Mouse (Mus musculus): ENCODE measurements at regions not wholly inside any gene's neighbourhood (a gene's known extent, or its start where the extent isn't known, plus 50 kb on each side); places are given as distances from the start of the nearest gene placed in this dataset.

- DNase-seq (ENCODE audit: low read depth), result no peak
Observed at GRCm38 (mm10) chr1:76491187-76491586, 945.1 kb downstream of the Slc4a3 start.

DNA sequence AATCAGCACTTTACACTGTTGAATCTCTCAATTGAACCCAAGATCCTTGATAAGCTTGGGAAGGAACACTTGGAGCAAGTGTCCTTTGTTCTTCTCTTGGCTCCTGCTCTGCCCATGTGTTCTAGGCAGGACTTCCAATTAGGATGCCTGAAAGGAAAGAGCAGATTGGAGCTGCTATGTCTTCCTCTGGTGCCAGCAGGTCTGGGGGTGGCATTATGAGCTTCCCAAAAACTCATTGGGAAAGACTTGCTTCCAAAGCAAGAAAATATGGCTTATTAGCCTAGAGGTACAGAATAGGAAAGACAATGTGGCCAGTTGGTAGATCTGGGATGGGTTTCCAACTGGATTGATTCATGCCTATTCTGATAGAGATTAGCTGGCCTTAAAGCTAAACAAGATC, 959.1 kb downstream of the Slc4a3 start:
- no peak for DNase-seq (ENCODE audit: low read depth)

DNA sequence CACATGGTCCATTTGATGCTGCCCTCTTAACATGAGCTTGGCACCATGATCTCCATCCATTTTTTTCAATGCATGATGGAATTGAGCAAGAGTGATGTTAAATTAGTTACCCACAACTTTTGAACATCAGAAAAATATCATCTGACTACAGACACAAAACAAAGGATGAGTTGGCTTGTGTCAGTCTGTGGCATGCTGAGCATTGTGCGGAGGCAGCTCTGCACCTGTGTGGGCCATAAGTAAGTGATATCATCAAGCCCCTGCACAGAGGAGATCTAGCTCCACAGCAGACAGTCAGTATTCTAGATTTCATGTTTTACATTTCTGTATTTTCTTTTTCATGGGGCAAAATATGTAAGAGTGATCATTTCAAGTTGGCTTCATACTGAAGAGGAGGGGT, 962.8 kb downstream of the Slc4a3 start:
- DNase-seq (ENCODE audit: low read depth), result no peak

DNA sequence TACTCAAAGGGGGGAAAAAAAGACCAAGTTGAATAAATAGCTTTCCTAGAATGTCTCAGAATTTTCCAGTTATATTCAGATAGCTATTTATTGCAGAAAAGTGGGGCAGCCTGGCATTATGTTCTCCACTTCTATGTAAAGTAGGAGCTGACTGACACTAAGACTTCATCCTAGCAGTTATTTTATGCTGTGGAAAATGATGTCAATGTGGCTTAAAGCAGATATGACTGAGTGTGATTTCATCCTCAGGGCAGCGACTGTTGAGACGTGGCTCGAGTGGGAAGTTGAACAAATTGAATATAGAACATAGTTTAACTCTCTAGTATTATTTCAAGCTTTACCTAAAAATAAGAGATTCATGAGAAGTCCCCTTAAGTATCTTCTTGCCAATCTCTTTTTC, 963.4 kb downstream of the Slc4a3 start:
- DNase-seq (ENCODE audit: low read depth), result no peak

DNA sequence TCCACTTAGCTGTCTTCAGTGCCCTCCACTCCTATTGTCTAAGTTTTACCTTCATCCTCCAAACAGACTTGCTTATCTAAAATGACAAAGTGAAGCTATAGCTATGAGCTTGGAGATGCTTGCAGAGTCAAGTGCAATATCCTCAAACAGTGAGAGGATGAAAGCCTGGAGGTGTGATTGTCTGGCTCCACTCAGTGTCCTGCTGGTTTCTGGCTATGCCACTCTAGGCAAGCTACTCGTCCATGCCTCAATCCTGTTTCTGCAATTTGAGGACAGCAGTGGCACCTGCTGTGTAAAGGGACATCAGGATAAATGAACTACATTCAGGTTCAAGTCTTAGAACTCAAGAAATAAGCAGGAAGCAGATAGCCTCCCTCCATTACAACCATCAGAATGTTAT, 966.1 kb downstream of the Slc4a3 start:
- no peak for DNase-seq (ENCODE audit: low read depth)

GRCm38 (mm10) chr1:76513490-76513889, 967.4 kb downstream of the Slc4a3 start:
- no peak for DNase-seq (ENCODE audit: low read depth)

GRCm38 (mm10) chr1:76529531-76529930, 983.5 kb downstream of the Slc4a3 start:
- DNase-seq (ENCODE audit: low read depth), result no peak

- no peak for DNase-seq (ENCODE audit: low read depth)
Observed at GRCm38 (mm10) chr1:76530342-76530741, 984.3 kb downstream of the Slc4a3 start.

DNA sequence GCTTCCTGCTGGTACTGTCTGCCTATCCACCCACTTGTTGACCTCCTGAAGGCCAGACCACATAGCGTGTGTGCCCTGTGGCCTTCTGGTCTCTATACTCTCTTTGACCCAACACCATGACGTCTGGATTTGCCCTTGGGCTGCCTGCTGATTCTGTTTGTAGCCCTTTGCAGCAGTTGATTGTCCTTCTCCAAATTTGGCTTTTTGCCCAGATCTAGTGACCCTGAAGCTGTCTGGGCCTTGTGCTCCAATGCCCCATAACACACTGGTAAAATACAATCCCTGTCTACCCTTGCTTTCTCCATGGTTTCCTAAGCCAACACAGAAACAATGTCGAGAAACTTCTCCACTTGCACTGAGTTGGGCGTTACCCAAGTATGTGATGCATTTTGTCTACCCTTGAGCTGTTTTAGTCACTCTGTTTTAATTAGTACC, 979.3 kb downstream of the Epha4 start:
- no peak for DNase-seq (ENCODE audit: low read depth)

DNA sequence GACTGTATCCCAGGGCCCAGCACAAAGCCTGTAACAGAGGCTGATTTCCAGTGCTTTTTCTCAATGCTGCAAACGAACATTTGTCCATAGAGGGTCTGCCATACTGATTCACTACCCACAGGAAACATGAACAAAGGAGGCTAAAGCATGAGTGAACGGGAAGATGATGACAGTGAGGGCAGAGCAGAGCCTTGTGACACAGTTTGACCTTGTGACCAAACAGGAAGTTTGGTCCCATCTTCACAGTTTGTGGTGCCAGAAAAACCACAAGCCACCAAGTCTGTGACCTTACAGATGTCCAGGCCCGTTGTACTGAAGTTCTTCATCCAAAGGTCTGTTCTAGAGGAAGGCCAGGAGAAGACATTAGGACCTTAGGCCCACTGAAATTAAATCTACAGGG, 974.4 kb downstream of the Epha4 start:
- no peak for DNase-seq (ENCODE audit: low read depth)

- DNase-seq (ENCODE audit: low read depth), result no peak
Observed at GRCm38 (mm10) chr1:76550876-76551275, 964.0 kb downstream of the Epha4 start.

DNA sequence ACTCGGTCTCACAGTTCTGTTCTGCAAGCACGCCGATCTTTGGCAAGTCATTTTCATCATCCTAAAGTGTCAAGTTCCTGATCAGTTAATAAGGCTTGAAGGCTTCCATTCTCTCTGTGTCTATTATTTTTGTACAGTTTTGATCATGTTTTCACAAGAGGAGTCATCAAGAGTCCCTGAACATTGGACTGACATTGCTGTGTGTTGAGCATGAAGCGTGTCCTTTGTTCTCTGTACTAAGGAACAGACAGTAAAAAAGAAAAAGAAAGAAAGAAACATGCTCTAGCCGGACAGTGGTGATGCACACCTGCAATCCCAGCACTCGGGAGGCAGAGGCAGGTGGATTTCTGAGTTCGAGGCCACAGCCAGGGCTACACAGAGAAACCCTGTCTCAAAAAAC, 955.4 kb downstream of the Epha4 start:
- DNase-seq (ENCODE audit: low read depth), result no peak

GRCm38 (mm10) chr1:76575487-76575886, 939.4 kb downstream of the Epha4 start:
- no peak for DNase-seq (ENCODE audit: low read depth)

- no peak for DNase-seq (ENCODE audit: low read depth)
Observed at GRCm38 (mm10) chr1:76585921-76586320, 929.0 kb downstream of the Epha4 start.

DNA sequence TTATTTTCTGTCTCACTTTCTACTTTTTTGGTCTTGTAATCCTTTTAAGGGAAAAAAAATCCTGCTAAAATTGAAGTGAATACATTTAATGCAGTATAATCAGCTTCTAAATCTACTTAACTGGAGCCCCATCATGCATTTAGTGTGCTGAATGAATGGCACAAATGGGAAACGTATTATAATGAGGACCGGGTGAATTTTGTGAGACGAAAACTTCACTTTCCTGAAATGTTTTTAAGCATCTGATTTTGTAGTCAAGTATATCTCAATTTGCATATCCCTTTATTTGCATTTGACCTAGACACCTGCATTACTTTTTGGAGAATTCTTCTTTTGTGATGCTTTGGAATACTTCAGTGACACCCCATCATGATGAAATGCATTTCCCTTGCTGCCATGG, 889.1 kb downstream of the Epha4 start:
- DNase-seq (ENCODE audit: low read depth), result no peak

DNA sequence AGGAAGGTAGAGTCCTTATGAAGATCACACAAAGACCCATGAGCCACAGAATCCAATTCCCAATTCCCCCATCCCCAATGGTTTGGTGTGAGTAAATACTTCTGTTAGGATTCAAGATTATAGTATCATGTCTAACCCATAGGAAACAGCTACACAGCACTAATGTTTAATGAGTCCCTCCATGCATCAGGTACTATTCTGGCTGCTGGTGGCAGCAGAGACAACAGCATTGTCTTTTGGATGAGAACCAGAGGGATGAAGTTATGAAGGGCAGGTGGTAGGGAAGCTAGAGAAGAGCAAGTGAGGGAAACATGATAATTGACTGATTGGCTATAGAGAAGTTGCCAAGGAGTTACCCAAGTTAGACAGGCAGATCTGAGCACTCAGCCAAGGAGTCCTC, 885.0 kb downstream of the Epha4 start:
- no peak for DNase-seq (ENCODE audit: low read depth)

- no peak for DNase-seq (ENCODE audit: low read depth)
Observed at GRCm38 (mm10) chr1:76634071-76634470, 880.8 kb downstream of the Epha4 start.

DNA sequence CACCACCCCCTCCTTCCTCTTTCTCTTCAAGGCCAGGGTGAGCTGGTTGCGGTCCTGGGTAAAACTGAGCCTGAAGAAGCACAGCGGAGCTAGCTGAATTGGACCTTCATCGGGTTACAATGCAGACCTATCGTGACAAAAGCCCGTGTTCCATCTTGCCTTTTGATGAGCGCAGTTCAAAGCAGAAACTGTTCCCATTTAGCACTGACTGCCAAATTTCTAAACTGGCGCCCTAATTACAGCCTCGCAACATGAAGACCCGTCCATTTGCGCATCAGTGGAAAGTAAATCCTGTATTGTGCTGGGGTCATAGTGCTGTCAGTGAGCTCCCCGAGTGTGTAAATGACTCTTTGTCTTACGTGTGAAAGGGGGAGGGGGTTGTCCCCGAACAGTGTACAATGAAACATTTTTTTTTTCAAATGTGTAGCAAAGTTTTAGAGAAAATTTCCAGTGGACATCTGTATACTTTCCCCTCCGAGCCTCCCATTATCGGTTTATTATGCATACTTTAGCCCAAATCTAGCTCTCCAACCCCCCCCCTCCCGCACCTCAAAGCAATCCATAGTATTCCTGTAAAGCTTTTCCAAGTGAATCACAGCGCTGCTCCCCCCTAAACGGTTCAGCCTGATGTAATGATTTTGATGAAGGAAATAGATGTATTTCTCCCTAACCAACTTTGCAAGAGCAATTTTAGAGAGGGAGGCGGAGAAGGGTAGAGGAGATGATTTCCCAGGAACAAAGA, 877.4 kb downstream of the Epha4 start:
- no peak for DNase-seq (ENCODE audit: low read depth)

GRCm38 (mm10) chr1:76638010-76638400, 876.9 kb downstream of the Epha4 start:
- no peak for DNase-seq (ENCODE audit: low read depth)

- DNase-seq (ENCODE audit: low read depth), result no peak
Observed at GRCm38 (mm10) chr1:76641181-76641711, 873.6 kb downstream of the Epha4 start.

- DNase-seq (ENCODE audit: low read depth), result no peak
Observed at GRCm38 (mm10) chr1:76642703-76643102, 872.2 kb downstream of the Epha4 start.

GRCm38 (mm10) chr1:76644895-76645294, 870.0 kb downstream of the Epha4 start:
- DNase-seq (ENCODE audit: low read depth), result no peak

- DNase-seq (ENCODE audit: low read depth), result no peak
Observed at GRCm38 (mm10) chr1:76654826-76655225, 860.1 kb downstream of the Epha4 start.

DNA sequence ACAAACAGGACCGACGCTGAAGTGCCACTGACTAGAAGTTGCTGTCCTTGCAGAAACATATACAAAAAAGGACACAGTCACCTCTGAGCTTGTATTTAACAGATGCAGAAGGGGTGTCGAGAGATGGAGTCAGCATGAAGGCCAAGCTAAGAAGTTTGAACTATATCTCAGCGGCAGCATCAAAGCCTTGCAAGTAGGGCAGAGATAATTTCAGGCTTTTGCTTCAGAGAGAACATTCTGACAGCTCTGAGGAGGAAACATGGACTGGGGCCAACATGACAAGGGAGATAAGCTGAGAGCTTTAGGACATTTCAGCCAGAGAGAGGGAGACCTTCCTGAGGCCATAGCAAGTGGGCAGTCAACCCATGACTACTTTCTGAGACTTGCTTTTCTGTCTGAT, 856.7 kb downstream of the Epha4 start:
- no peak for DNase-seq (ENCODE audit: low read depth)
